Mouse (Mus musculus) midbrain, postnatal 0 days (tissue): ENCODE data around the gene Gm1979. TPM values are rescaled to one million over a fixed set of nuclear protein-coding genes. Genes with fewer than 3 reads are reported as not detected.
"Not testable (repeated sequence)": the region's sequence is repeated elsewhere in the genome, so short reads cannot be mapped to it uniquely, and the experiment has no call there.

Experiments
- ATAC-seq: fragments of 200-750 bp; cut with Nextera tagmentation; 2 replicates; pipeline ENCODE4 v1.8.0; 2017; ENCODE audit warnings: moderate number of reproducible peaks, mild to moderate bottlenecking, moderate TSS enrichment, moderate library complexity; ENCODE audit not compliant: low FRiP score
- DNase-seq: peaks from one replicate; pipeline ENCODE4 v3.0.0-alpha.2; 2015; ENCODE audit warnings: low spot score
- H3K27ac ChIP-seq: fragments of 300-500 bp; sonication (generic); 2 replicates; pipeline ENCODE4 v1.5.1; 2014; ENCODE audit warnings: low read depth, mild to moderate bottlenecking, low read length, mixed read lengths
- H3K27me3 ChIP-seq: fragments of 300-500 bp; sonication (generic); 2 replicates; pipeline ENCODE4 v1.6.1; 2014; ENCODE audit warnings: low read length, control low read depth, mixed read lengths; ENCODE audit not compliant: insufficient read depth
- H3K36me3 ChIP-seq: fragments of 300-500 bp; sonication (generic); 2 replicates; pipeline ENCODE4 v1.6.1; 2014; ENCODE audit warnings: low read length, control low read depth, mixed read lengths; ENCODE audit not compliant: insufficient read depth
- H3K4me1 ChIP-seq: fragments of 300-500 bp; sonication (generic); 2 replicates; pipeline ENCODE4 v1.6.1; 2014; ENCODE audit warnings: mild to moderate bottlenecking, control low read depth, antibody characterized with exemption, low read length, mixed read lengths; ENCODE audit not compliant: insufficient read depth
- H3K4me2 ChIP-seq: fragments of 300-500 bp; sonication (generic); 2 replicates; pipeline ENCODE4 v1.6.1; 2014; ENCODE audit warnings: low read depth, mild to moderate bottlenecking, low read length, mixed read lengths; ENCODE audit not compliant: poor library complexity, severe bottlenecking
- H3K4me3 ChIP-seq: fragments of 300-500 bp; sonication (generic); 2 replicates; pipeline ENCODE4 v1.5.1; 2014; ENCODE audit warnings: low read depth, mild to moderate bottlenecking, low read length, moderate library complexity
- H3K9ac ChIP-seq: fragments of 300-500 bp; sonication (generic); replicated peaks from 2 replicates; pipeline ENCODE4 v1.6.1; 2014; ENCODE audit warnings: mild to moderate bottlenecking, low read length, moderate library complexity, mixed read lengths; ENCODE audit not compliant: poor library complexity, severe bottlenecking
- H3K9me3 ChIP-seq: fragments of 300-500 bp; sonication (generic); 2 replicates; pipeline ENCODE4 v1.6.1; 2016; ENCODE audit warnings: low read length, control low read depth
- WGBS: fragments of 180-500 bp; shearing (Covaris S2); extraction: QIAGEN DNeasy Blood & Tissue Kit; methylation state at CpG from one replicate; pipeline ENCODE4 v1.1.7; 2014; 5-methylcytosine and 5-hydroxymethylcytosine counted together
- polyA plus RNA-seq: library from polyadenylated mRNA; unstranded; fragments of >200 nt; fragmentation: Nextera tagmentation; extraction: Ambion mirVana; gene quantifications from 2 replicates; pipeline ENCODE4 v1.2.1, GENCODE M21; 2015
- total RNA-seq: library from RNA; depleted of rRNA; stranded (reverse); fragments of >200 nt; gene quantifications from 2 replicates; pipeline ENCODE4 v1.2.3, GENCODE M21; 2014; rRNA removed

The Gm1979 gene
- total and polyA plus RNA-seq, 2 experiments from 2014 or later = 0.37 TPM; not detected in 1

DNA sequence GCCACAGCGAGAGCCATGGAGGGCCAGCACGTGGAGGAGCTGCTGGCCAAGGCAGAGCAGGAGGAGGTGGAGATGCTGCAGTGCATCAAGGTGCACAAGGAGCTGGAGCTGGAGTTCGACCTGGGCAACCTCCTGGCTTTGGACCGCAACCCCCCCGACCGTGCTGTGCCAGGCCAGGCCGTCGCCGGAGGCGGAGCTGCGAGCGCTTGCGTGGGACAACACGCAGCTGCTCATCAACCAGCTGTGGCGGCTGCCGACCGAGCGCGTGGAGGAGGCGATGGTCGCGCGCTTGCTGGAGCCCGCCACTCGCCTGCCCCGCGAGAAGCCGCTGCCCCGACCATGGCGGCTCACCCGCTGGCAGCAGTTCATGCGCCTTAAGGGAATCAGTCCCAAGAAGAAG, 48.0 kb downstream of the Gm1979 start:
- H3K9me3 ChIP-seq, DNase-seq, H3K4me1 ChIP-seq, H3K27me3 ChIP-seq, H3K36me3 ChIP-seq, H3K27ac ChIP-seq, H3K9ac ChIP-seq: not testable (repeated sequence)
- Histone ChIP-seq H3K4me3 (peak overlapping the region; percentile 25), H3K4me2 (peak overlapping the region; percentile 35)
- WGBS = 39% methylated on average over 27 of the region's 32 CpGs
- peak; percentile 72 for ATAC-seq

DNA sequence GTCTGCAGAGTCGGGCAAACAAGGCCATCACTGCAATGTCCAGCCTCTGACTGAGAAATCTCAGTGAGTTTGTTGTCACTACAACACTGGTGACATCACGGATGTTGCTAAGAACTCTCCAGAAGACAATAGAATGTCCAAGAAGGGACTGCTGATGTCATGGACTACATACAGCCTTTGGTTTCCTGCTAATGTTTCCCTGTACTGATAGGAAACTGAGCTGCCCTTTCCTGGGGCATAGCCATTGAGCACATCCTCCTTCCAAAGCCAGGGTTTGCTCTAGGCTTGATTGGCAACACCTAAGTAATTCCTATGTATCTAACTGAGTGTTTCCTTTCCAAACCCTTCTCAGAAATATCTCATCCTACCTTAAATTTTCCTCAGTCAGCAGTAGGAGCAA, 50.3 kb downstream of the Gm1979 start, which contains the start of gene Gm21671:
Gm21671 (minus strand) TSS at position 101 of the 400 bp plus-strand sequence.
- H3K27ac ChIP-seq, ATAC-seq, H3K4me3 ChIP-seq, H3K4me2 ChIP-seq, H3K36me3 ChIP-seq, H3K4me1 ChIP-seq, H3K9ac ChIP-seq, H3K27me3 ChIP-seq, H3K9me3 ChIP-seq, DNase-seq: not testable (repeated sequence)
- 72% methylated on average over 2 of the region's 2 CpGs for WGBS

Other genes starting within 250 kb of the Gm1979 start
- gene Actr3b, start 244.8 kb downstream of the Gm1979 start, total RNA-seq = 17.4 and 21.1 TPM in 2 replicates
- gene Actr3b, start 244.8 kb downstream of the Gm1979 start, polyA plus RNA-seq = 57.5 and 61.1 TPM in 2 replicates
- gene Gm21663, start 62.4 kb downstream of the Gm1979 start, total RNA-seq = not detected in 2 replicates
- gene Gm21663, start 62.4 kb downstream of the Gm1979 start, polyA plus RNA-seq = not detected in 2 replicates
- not detected in 2 replicates for gene Gm21671, start 50.4 kb downstream of the Gm1979 start, total RNA-seq
- gene Gm21671, start 50.4 kb downstream of the Gm1979 start, polyA plus RNA-seq = 0.13 and 0.14 TPM in 2 replicates
- not detected in 2 replicates for gene Gm21680, start 32.1 kb downstream of the Gm1979 start, total RNA-seq
- 0.10 and 0.22 TPM in 2 replicates for gene Gm21680, start 32.1 kb downstream of the Gm1979 start, polyA plus RNA-seq
- not detected in 2 replicates for gene Gm21698, start 16.1 kb downstream of the Gm1979 start, total RNA-seq
- 0.31 TPM in 1 of 2 replicates, not detected in the other for gene Gm21698, start 16.1 kb downstream of the Gm1979 start, polyA plus RNA-seq
- gene Gm5862, start 18.1 kb upstream of the Gm1979 start, total RNA-seq = not detected in 2 replicates
- not detected in 2 replicates for gene Gm5862, start 18.1 kb upstream of the Gm1979 start, polyA plus RNA-seq
- gene Speer4a, start 34.8 kb upstream of the Gm1979 start, total RNA-seq = 0.09 and 0.22 TPM in 2 replicates
- 0.13 and 0.20 TPM in 2 replicates for gene Speer4a, start 34.8 kb upstream of the Gm1979 start, polyA plus RNA-seq
- gene Gm7347, start 53.8 kb upstream of the Gm1979 start, total RNA-seq = not detected in 2 replicates
- gene Gm7347, start 53.8 kb upstream of the Gm1979 start, polyA plus RNA-seq = 0.17 TPM in 1 of 2 replicates, not detected in the other
- not detected in 2 replicates for gene Gm10471, start 84.5 kb upstream of the Gm1979 start, total RNA-seq
- 0.13 TPM in 1 of 2 replicates, not detected in the other for gene Gm10471, start 84.5 kb upstream of the Gm1979 start, polyA plus RNA-seq
- not detected in 2 replicates for gene 5031410I06Rik, start 100.6 kb upstream of the Gm1979 start, total RNA-seq
- 0.25 and 0.28 TPM in 2 replicates for gene 5031410I06Rik, start 100.6 kb upstream of the Gm1979 start, polyA plus RNA-seq
- gene Gm10220, start 116.6 kb upstream of the Gm1979 start, total RNA-seq = not detected in 2 replicates
- gene Gm10220, start 116.6 kb upstream of the Gm1979 start, polyA plus RNA-seq = 0.27 TPM in 1 of 2 replicates, not detected in the other